Mouse (Mus musculus): Measurements from ENCODE around the gene Fstl5. TPM values are rescaled to one million over a fixed set of nuclear protein-coding genes. Genes with fewer than 3 reads are reported as not detected.

Gene Fstl5
- polyA plus RNA-seq, 1 experiment, result not detected

DNA sequence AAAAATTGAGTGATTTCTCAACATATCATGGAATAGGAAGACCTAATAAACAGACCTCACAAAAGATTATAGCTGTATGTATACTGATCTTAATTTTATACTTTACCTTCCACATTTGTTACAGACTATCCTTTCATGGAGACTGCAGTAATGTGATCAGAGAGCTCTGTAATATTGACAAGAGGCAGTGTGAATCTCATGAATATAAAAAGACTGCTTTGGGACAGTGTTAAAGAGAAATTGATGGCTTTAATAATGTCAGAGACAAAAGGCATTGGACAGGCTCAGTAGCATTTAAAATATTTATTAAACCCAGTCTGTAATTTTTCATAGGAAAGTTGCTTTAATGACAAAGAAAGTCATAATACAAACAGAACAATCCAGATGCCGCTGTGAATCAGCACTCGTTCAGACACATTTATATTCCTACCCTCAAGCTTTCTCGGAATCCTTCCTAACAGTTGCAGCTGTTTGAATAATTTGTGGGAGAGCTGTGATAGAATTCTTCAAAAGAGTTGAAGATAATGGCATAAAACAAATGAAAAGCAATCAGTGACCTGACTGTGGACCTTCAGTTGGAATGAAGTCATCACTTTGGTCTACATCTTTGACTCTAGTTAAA is 499.0 kb downstream of the Fstl5 start:
- Histone ChIP-seq H3K27ac (ENCODE audit: control insufficient read depth, insufficient read depth, low read depth, low read length, poor library complexity) (no peak overlapping the region), H3K4me3 (replicated peaks; ENCODE audit: control insufficient read depth, low read depth, low read length) (no peak overlapping the region), H3K4me1 (ENCODE audit: control insufficient read depth, insufficient read depth, low read length) (no peaks in the 10 kb centered on the region)
- TF ChIP-seq CTCF (IDR thresholded peaks at IDR 0.05; ENCODE audit: control insufficient read depth, insufficient read depth, low read length), result no peak
- 85% methylated on average over 3 of the region's 3 CpGs for WGBS

- Histone ChIP-seq H3K27ac (ENCODE audit: control insufficient read depth, insufficient read depth, low read depth, low read length, poor library complexity) (no peak overlapping the region), H3K4me3 (replicated peaks; ENCODE audit: control insufficient read depth, low read depth, low read length) (no peak overlapping the region), H3K4me1 (ENCODE audit: control insufficient read depth, insufficient read depth, low read length) (no peaks in the 10 kb centered on the region)
- WGBS, result 70% methylated on average over 4 of the region's 4 CpGs
- TF ChIP-seq CTCF (IDR thresholded peaks at IDR 0.05; ENCODE audit: control insufficient read depth, insufficient read depth, low read length) (no peak), POLR2A (IDR thresholded peaks at IDR 0.05; ENCODE audit: borderline replicate concordance, control insufficient read depth, low read depth, low read length) (no peak)
Observed at GRCm38 (mm10) chr3:76593148-76593547, 519.1 kb downstream of the Fstl5 start.

DNA sequence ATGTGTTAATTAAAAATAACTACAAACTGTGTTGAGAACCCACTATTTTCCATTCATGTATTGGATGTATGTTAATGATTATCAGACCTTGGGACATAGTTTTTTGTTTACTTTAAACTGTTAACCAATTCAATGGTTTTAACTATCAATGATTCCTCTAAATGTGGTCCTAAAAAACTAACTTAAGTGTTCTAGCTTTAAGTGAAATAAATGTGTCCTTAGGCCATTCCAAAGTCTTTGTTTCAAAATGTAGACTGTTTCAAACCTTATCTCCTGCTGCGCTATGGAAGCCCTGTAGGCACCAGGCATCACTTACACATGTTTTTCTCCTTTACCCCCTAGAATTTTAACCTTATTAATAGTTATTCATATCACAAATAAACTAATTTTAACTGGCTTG is 546.0 kb downstream of the Fstl5 start:
- 67% methylated on average over 1 of the region's 1 CpGs for WGBS
- Histone ChIP-seq H3K27ac (ENCODE audit: control insufficient read depth, insufficient read depth, low read depth, low read length, poor library complexity) (no peak overlapping the region), H3K4me1 (ENCODE audit: control insufficient read depth, insufficient read depth, low read length) (no peaks in the 10 kb centered on the region), H3K4me3 (replicated peaks; ENCODE audit: control insufficient read depth, low read depth, low read length) (no peak overlapping the region)
- TF ChIP-seq POLR2A (IDR thresholded peaks at IDR 0.05; ENCODE audit: borderline replicate concordance, control insufficient read depth, low read depth, low read length) (no peak), CTCF (IDR thresholded peaks at IDR 0.05; ENCODE audit: control insufficient read depth, insufficient read depth, low read length) (no peak)

GRCm38 (mm10) chr3:76654243-76654642 is 580.2 kb downstream of the Fstl5 start:
- 83% methylated on average over 1 of the region's 1 CpGs for WGBS

GRCm38 (mm10) chr3:76670859-76671258 is 596.8 kb downstream of the Fstl5 start:
- TF ChIP-seq CTCF (IDR thresholded peaks at IDR 0.05; ENCODE audit: control insufficient read depth, insufficient read depth, low read length) (no peak), POLR2A (IDR thresholded peaks at IDR 0.05; ENCODE audit: borderline replicate concordance, control insufficient read depth, low read depth, low read length) (no peak)
- no peak overlapping the region for H3K4me3 ChIP-seq (replicated peaks; ENCODE audit: control insufficient read depth, low read depth, low read length)
- WGBS, result 63% methylated on average over 5 of the region's 5 CpGs
- no peaks in the 10 kb centered on the region for H3K4me1 ChIP-seq (ENCODE audit: control insufficient read depth, insufficient read depth, low read length)
- no peak overlapping the region for H3K27ac ChIP-seq (ENCODE audit: control insufficient read depth, insufficient read depth, low read depth, low read length, poor library complexity)

More at GRCm38 (mm10) chr3:76654243-76654642, 580.2 kb downstream of the Fstl5 start:
- no peak overlapping the region for H3K4me3 ChIP-seq (replicated peaks; ENCODE audit: control insufficient read depth, low read depth, low read length)
- H3K4me1 ChIP-seq (ENCODE audit: control insufficient read depth, insufficient read depth, low read length), result no peaks in the 10 kb centered on the region
- no peak for TF ChIP-seq POLR2A (IDR thresholded peaks at IDR 0.05; ENCODE audit: borderline replicate concordance, control insufficient read depth, low read depth, low read length)
- no peak for TF ChIP-seq CTCF (IDR thresholded peaks at IDR 0.05; ENCODE audit: control insufficient read depth, insufficient read depth, low read length)
- H3K27ac ChIP-seq (ENCODE audit: control insufficient read depth, insufficient read depth, low read depth, low read length, poor library complexity), result no peak overlapping the region

DNA sequence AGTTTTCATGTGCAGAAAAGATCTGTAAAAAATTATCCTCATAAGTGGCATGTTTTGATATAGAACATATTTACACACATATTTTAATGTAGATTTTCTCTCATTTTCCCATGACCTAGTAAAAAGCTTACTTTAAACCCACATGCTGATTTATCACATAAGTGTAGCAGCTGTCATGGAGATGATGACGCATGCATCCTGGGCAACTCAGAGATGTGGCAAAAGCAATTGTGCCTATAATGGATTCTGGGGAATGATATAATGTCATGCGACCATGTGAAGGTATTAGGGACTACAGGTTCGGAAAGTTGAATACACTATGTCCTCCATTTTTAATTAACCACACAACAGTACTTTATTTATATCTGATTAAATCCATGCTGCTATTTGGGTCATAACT is 601.9 kb downstream of the Fstl5 start:
- WGBS, result 81% methylated on average over 3 of the region's 3 CpGs
- Histone ChIP-seq H3K4me1 (ENCODE audit: control insufficient read depth, insufficient read depth, low read length) (no peaks in the 10 kb centered on the region), H3K27ac (ENCODE audit: control insufficient read depth, insufficient read depth, low read depth, low read length, poor library complexity) (no peak overlapping the region), H3K4me3 (replicated peaks; ENCODE audit: control insufficient read depth, low read depth, low read length) (no peak overlapping the region)
- TF ChIP-seq POLR2A (IDR thresholded peaks at IDR 0.05; ENCODE audit: borderline replicate concordance, control insufficient read depth, low read depth, low read length), result no peak
- no peak for TF ChIP-seq CTCF (IDR thresholded peaks at IDR 0.05; ENCODE audit: control insufficient read depth, insufficient read depth, low read length)

- no peaks in the 10 kb centered on the region for H3K4me1 ChIP-seq (ENCODE audit: control insufficient read depth, insufficient read depth, low read length)
- H3K4me3 ChIP-seq (replicated peaks; ENCODE audit: control insufficient read depth, low read depth, low read length), result no peak overlapping the region
- TF ChIP-seq CTCF (IDR thresholded peaks at IDR 0.05; ENCODE audit: control insufficient read depth, insufficient read depth, low read length) (no peak), POLR2A (IDR thresholded peaks at IDR 0.05; ENCODE audit: borderline replicate concordance, control insufficient read depth, low read depth, low read length) (no peak)
- H3K27ac ChIP-seq (ENCODE audit: control insufficient read depth, insufficient read depth, low read depth, low read length, poor library complexity), result no peak overlapping the region
- WGBS, result 68% methylated on average over 5 of the region's 5 CpGs
Observed at GRCm38 (mm10) chr3:76679853-76680545, 605.9 kb downstream of the Fstl5 start.

- TF ChIP-seq CTCF (IDR thresholded peaks at IDR 0.05; ENCODE audit: control insufficient read depth, insufficient read depth, low read length) (no peak), POLR2A (IDR thresholded peaks at IDR 0.05; ENCODE audit: borderline replicate concordance, control insufficient read depth, low read depth, low read length) (no peak)
- no peaks in the 10 kb centered on the region for H3K4me1 ChIP-seq (ENCODE audit: control insufficient read depth, insufficient read depth, low read length)
- WGBS, result 72% methylated on average over 2 of the region's 2 CpGs
- no peak overlapping the region for H3K4me3 ChIP-seq (replicated peaks; ENCODE audit: control insufficient read depth, low read depth, low read length)
- no peak overlapping the region for H3K27ac ChIP-seq (ENCODE audit: control insufficient read depth, insufficient read depth, low read depth, low read length, poor library complexity)
Observed at GRCm38 (mm10) chr3:76680546-76680883, 606.4 kb downstream of the Fstl5 start.

Measured in bone marrow, adult 2 months (tissue).